Mouse (Mus musculus): ENCODE data around the gene Nol9. TPM values are rescaled to one million over a fixed set of nuclear protein-coding genes. Genes with fewer than 3 reads are reported as not detected.
"Not testable (repeated sequence)": the region's sequence is repeated elsewhere in the genome, so short reads cannot be mapped to it uniquely, and the experiment has no call there.

Nol9 gene
- total RNA-seq, 1 experiment from 2014 or later = 27.0 TPM

DNA sequence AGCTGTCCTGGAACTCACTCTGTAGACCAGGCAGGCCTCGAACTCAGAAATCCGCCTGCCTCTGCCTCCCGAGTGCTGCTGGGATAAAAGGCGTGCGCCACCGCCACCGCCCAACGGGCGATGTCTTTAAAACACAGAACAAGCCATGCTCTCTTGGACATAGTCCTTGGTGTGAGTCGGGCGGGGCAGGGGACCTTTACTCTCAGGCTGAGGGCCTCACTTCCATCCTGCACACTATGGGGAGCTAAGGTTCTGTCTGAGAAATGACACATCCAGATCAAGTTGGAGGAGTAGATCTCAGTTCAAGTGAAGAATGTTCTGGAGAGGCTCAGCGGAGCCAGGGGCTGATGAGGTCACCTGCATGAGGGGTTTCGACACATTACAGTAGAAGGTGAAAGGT, 6.2 kb upstream of the Nol9 start:
- no peak for ATAC-seq (replicated peaks in 1 of 2; ENCODE audit: insufficient read depth in 1 of 2, low FRiP score in 2 of 2, low TSS enrichment in 1 of 2, low read depth in 1 of 2, poor library complexity in 2 of 2, severe bottlenecking in 2 of 2)

DNA sequence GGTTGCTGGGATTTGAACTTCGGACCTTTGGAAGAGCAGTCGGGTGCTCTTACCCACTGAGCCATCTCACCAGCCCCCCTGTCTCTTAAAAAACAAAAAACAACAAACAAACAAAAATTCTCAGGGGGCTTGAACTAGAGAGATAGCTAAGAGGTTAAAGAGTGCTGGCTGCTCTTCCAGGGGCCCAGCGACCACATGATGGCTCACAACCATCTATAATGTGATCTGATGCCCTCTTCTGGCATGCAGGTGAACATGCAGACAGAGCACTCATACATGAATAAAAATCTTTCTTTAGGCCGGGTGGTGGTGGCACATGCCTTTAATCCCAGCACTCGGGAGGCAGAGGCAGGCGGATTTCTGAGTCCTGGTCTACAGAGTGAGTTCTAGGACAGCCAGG, 2.7 kb upstream of the Nol9 start:
- ATAC-seq (replicated peaks in 1 of 2; ENCODE audit: insufficient read depth in 1 of 2, low FRiP score in 2 of 2, low TSS enrichment in 1 of 2, low read depth in 1 of 2, poor library complexity in 2 of 2, severe bottlenecking in 2 of 2) = not testable (repeated sequence)

DNA sequence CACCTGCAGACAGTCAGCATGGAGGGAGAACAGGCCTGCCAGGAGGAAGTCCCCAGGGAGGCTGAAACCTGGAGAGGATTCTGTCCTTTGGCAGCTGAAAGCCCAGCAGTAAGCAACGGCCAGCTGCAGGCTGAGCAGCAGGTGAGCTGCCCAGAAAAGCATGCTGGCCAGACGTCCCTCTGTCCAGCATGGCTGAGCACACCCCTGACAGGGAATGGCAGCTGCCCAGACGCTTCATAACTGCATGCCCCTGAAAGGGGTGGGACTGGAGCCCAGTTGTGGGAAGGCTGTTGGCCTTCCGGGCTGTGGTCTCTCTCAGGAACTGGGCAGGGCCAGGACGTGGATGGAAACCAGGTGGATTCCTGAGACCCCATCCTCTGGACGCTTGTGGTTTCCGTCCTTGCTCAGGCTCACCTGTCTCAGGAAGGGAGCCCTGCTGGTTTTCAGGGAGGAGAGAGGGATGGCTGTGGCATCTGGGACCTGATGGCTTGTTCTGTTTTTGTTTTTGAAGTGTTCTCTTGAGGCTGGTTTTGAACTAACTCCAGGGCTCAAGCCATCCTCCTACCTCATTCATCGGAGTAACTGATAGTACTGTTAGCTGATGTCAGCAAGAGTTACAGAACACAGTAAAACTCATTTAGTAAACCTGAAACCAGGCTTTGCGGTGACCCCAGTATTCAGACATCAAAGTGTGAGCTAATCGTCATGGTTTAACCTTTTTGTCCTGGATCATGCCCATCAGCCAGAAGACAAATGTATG, 716 bp upstream of the Nol9 start, which contains the start of gene Tas1r1:
TSS of gene Tas1r1 (minus strand) at position 344 of the 760 bp plus-strand sequence.
- ATAC-seq (replicated peaks in 1 of 2; ENCODE audit: insufficient read depth in 1 of 2, low FRiP score in 2 of 2, low TSS enrichment in 1 of 2, low read depth in 1 of 2, poor library complexity in 2 of 2, severe bottlenecking in 2 of 2) = peak; percentile 44 to 52; a peak in 2 of 4 replicates

DNA sequence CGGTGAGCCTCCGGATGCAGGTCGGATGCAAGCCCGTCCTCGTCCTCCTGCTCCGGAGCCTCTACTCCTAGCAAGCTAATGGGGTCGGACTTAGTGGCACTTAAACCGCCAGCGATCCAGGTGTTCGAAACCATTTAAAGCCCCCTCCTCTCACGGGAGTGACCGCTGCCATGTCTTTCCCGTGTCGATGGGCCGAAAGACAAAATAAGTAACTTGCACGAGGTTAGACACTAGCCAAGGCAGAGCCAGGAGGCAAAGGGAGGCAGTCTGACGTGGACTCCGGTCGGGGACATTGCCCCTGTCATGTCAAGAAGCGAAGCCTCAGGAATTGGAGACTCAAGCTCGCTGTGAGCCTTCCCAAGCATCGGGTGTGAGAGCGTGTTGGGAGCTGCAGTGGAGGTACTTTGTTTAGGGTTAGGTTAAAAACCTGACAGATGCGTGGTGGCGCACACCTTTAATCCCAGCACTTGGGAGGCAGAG, 750 bp downstream of the Nol9 start:
- no peak for ATAC-seq (replicated peaks in 1 of 2; ENCODE audit: insufficient read depth in 1 of 2, low FRiP score in 2 of 2, low TSS enrichment in 1 of 2, low read depth in 1 of 2, poor library complexity in 2 of 2, severe bottlenecking in 2 of 2)

DNA sequence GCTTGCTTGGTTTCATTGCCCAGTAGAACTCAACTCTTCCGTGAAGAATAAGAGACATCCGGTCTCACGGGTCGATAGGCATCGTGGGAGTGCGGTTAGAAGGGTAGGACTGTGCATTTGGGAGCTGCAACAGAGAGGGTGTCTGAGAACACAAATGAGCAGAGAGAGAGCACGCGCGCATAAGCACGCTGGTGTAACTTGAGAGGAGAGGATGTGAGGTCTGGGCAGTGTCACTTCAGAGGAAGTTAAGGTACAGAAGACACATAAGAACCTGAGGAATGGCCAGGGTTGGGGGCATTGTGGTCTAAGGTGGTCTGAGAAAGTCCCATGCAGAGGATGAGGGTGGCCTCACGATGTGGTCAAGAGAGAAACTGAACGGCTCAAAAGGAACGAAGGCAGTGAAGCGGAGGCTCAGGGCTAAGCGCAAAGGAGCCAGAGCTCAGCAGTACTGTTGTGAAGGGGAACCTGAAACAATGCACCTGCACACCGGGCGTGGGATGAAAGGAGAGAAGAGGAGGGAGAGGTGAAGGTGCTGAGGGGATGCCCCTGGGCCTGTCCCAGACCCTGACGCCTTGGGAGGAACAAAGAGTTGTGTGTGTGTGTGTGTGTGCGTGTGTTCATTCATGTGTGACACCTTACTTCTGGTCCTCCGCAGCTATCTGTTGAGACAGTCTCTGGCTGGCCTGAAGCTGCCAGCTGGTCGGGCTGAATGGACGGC, 3.0 kb downstream of the Nol9 start:
- ATAC-seq (replicated peaks in 1 of 2; ENCODE audit: insufficient read depth in 1 of 2, low FRiP score in 2 of 2, low TSS enrichment in 1 of 2, low read depth in 1 of 2, poor library complexity in 2 of 2, severe bottlenecking in 2 of 2) = no peak

DNA sequence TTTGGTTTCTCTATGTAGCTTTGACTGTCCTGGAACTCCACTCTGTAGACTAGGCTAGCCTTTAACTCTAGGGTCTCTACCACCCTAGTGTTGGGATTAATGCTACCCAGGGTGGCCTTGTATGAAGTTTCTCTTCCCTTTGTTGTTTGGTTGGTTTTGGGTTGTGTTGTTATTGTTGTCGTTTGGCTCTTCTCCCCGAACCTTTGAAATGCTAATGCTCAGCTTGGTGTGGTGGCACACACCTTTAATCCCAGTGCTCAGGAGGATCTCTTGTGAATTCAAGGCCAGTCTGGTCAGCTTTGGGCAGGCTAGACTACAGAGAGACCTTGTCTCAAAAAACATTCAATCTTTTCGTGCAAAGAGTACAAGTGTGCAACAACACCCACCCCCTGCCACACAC, 4.0 kb downstream of the Nol9 start:
- ATAC-seq (replicated peaks in 1 of 2; ENCODE audit: insufficient read depth in 1 of 2, low FRiP score in 2 of 2, low TSS enrichment in 1 of 2, low read depth in 1 of 2, poor library complexity in 2 of 2, severe bottlenecking in 2 of 2) = no peak

DNA sequence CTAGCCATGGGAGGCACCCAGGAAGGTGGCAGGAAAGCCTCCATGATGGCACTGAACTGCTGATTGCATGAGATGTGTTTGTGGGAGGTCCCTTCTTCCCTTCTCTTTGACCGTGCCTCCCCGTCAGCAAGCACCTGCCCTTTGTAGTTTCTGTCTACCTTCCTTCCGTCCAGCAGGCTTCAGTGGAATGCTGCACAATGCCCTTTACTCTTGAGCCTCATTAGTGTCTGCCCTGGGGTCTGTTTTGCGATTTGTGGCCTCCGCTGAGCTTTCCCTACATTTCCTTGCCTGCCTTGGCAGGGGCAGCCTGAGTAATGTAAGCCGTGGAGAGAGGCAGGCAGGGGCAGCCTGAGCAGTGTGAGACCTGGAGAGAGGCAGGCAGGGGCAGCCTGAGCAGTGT, 5.5 kb downstream of the Nol9 start:
- ATAC-seq (replicated peaks in 1 of 2; ENCODE audit: insufficient read depth in 1 of 2, low FRiP score in 2 of 2, low TSS enrichment in 1 of 2, low read depth in 1 of 2, poor library complexity in 2 of 2, severe bottlenecking in 2 of 2) = no peak

DNA sequence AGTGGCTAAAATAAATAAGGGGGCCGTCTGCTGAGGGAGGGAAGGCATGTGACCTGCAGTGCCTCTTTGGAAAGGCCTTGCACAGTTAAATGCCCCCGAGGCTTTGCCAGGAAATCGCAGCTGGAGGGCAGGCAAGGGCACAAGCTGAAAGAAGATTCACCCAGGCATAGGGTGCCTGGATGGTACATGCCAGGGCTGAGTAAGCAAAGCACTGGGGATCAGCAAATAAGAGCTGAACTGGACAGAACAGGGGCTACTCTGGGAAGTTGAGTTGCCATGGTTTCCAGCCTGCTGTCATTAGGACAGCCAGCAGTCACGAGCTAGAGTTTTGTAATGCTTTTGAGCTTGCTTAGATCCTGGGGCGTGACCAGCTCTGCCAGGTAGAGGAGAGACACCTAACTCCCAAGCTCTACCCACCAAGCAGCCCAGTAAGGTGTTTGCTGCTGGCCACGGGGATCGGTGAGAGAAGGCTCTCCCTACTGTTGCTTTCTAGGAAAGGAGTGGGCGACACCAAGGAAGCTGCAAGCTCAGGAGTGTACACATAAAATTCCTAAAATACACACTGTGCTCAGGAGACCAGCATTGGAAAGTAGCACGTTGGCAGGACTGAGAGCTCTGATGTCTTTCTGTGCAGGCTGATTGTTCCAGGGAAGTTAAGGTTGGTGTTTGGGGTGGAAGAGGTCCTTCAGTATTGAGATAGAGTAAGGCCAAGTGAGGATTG, 23.4 kb downstream of the Nol9 start:
- ATAC-seq (replicated peaks in 1 of 2; ENCODE audit: insufficient read depth in 1 of 2, low FRiP score in 2 of 2, low TSS enrichment in 1 of 2, low read depth in 1 of 2, poor library complexity in 2 of 2, severe bottlenecking in 2 of 2) = no peak

DNA sequence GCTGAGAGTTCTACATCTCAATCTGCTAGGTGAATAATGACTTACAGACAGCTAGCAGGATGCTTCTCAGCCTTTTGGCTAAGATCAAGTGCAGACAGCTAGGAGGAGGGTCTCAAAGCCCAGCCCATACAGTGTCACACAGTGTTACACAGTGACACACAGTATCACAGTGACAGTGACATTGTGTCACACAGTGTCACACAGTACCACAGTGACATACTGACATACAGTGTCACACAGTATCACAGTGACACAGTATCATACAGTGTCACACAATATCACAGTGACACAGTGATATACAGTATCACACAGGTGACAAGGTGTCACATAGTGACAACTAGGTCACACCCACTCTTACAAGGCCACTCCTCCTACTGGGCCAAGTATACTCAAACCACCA, 28.2 kb downstream of the Nol9 start:
- no peak for ATAC-seq (replicated peaks in 1 of 2; ENCODE audit: insufficient read depth in 1 of 2, low FRiP score in 2 of 2, low TSS enrichment in 1 of 2, low read depth in 1 of 2, poor library complexity in 2 of 2, severe bottlenecking in 2 of 2)

DNA sequence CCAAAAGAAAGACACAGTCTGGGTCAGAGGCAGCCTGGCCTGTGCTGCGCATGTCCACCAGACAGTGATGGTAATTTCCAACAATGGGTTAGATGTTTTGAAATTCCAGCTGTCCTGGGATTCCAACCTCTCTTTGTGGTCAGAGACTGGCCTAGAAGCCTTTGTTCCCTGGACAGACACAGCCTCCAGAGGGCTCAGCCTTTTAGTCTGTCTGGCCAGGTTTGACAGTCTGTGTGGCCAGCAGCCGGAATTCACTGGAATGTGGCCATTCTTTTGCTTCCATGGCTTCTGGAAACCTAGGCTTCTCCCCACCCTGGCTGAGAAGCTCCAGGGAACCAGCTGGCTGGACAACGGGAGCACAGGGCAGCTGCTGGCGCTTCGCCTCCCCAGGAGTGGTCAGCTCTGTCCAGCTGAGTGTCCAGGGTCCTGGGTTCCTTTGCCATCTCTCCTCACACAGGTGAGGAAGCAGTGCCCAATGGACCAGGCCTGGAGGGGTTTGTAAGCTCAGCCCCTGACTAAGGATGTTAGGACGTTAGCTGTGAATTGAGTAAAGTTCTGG, 29.1 kb downstream of the Nol9 start:
- ATAC-seq (replicated peaks in 1 of 2; ENCODE audit: insufficient read depth in 1 of 2, low FRiP score in 2 of 2, low TSS enrichment in 1 of 2, low read depth in 1 of 2, poor library complexity in 2 of 2, severe bottlenecking in 2 of 2) = no peak

DNA sequence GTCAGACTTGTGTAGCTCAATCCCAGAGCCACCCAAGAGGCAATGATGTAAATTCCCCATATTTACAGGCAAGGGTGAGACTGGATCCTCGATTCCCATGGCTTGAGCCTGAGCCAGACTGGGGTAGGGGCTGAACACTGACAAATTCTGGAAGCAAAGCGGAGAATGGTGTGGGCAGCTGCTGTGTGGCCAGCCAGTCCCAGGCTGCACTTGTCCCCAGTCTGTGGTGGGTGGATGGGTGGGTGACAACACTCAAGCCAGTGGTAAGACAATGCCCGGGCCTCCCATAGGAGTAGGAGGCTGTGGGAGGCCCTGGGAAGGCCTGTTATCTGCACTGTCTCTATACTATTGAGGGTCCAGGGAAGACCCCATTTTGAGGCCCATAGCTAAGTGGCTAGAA, 30.1 kb downstream of the Nol9 start:
- no peak for ATAC-seq (replicated peaks in 1 of 2; ENCODE audit: insufficient read depth in 1 of 2, low FRiP score in 2 of 2, low TSS enrichment in 1 of 2, low read depth in 1 of 2, poor library complexity in 2 of 2, severe bottlenecking in 2 of 2)

DNA sequence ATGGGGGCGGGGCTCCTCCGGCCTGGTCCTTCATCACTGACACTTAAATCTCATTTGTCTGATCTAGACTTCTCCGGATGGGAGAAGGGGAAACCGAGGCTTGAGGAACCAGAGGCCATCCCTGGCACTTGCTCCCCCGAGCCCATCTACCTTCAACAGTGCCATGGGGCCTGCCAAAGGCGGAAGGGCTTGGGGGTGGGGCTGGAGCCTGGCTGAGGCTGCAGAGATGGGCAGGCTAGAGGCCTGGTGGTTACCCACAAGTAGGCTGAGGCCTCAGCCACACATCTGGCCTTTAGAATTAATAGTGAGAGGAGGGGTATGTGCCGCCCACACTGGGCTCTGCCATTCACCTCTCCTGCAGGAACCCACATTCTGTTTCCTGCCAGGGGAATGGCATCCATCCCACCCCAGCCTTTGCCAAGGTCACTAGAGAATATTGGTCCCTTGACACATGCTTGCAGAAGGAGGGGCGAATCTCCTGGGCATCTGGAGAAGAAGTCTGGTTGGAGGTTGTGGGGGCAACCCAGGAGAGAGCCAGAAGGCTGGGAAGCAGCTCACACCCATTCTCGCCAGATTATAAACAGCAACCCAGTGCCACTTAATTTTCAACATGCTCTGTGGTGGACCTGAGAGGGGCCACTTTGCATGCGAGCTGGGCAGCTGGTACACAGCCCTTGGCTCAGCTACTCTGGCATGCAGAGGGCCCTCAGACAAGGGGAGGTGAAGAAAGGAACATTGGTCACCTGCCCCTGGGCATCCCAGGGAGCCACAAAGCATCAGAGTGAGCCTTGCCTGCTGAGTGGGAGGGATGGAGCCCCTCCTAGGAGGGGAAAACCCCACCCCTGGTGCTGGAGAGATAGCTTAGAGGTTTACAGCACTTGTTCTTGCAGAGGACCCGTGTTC, 31.6 kb downstream of the Nol9 start:
- peak; percentile 33 to 49; a peak in 3 of 4 replicates for ATAC-seq (replicated peaks in 1 of 2; ENCODE audit: insufficient read depth in 1 of 2, low FRiP score in 2 of 2, low TSS enrichment in 1 of 2, low read depth in 1 of 2, poor library complexity in 2 of 2, severe bottlenecking in 2 of 2)

DNA sequence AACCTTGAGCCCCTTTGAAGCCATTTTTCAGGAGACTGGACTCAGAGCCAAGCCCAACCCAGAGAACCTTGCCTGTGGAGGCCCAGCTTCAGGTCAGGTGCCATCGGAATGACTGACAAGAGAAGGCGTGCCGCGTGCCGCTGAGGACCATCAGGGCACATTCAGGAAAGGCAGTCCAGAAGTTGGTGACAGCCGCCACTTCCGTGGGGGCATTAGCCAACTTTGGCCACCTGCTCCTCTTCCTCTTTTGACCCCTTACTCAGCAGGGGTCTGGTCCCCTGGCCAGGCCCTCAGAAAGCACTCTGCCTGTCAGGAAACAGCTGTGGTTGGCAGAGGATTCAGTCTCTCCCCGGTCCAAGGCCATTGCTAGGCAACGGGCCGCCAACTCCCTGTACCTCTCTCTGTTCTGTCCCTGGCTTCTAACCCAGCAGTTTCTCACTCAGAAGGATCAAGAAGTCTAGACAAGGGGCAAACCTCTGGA, 33.0 kb downstream of the Nol9 start, which contains the start of gene Plekhg5:
TSS of gene Plekhg5 (plus strand) at position 378 of the 481 bp plus-strand sequence.
- peak; percentile 72 to 79 for ATAC-seq (replicated peaks in 1 of 2; ENCODE audit: insufficient read depth in 1 of 2, low FRiP score in 2 of 2, low TSS enrichment in 1 of 2, low read depth in 1 of 2, poor library complexity in 2 of 2, severe bottlenecking in 2 of 2)

DNA sequence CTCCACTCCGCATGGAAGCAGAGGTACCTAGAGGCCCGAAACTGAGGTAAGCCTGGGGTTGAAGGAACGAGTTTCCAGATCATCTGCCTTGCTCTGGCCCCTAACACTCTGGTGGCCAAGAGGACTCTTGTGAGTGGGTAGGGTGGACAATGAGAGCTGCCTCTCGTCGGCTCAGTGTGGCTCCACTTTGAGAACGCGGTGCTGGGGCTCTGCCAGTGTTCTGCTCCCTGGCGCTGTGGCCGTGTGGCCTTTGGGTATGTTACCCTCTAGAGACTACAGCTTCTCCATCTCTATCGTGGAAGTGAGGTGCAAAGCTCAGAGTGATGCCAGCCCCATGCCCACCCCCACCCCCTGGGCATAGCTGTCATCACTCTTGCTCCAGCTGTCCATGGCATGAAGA, 33.5 kb downstream of the Nol9 start:
- ATAC-seq (replicated peaks in 1 of 2; ENCODE audit: insufficient read depth in 1 of 2, low FRiP score in 2 of 2, low TSS enrichment in 1 of 2, low read depth in 1 of 2, poor library complexity in 2 of 2, severe bottlenecking in 2 of 2) = peak in 1 of 2 experiments; percentile 26; a peak in 2 of 4 replicates

DNA sequence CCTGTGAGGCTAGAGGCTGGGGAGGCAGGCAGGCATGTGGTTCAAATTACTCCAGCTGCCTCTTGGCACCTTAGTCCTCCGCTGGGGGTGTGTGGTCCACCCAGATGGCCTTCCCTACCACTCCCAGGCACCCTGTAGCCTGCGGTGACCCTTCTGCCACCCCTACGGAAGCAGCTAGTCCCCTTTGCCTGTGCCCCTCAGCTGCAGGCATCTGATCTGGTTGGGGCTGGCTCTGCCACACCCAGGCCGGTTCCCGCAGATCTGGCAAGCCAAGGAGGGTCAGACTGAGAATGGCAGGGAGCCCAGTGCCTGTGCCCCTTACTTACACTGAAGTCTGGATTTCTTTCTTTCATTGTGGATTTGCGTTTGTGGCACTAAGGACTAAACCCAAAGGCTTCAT, 34.6 kb downstream of the Nol9 start:
- no peak for ATAC-seq (replicated peaks in 1 of 2; ENCODE audit: insufficient read depth in 1 of 2, low FRiP score in 2 of 2, low TSS enrichment in 1 of 2, low read depth in 1 of 2, poor library complexity in 2 of 2, severe bottlenecking in 2 of 2)

DNA sequence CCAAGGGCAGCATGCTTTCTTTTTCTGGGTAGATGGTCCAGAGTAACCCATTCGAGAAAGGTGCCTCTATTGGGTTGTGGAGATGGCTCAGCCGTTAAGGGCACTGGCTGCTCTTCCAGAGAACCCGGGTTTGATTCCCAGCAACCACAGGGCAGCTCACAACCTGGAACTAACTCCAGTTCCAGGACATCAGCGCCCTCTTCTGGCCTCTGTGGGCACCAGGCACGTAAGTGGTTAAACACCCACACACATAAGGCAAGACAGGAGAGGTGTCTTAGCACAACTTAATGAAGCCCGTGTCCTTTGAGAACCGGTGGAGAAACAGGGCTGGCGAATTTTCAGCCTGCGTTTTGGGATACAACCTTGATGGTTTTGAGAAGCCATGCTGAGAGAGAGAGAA, 35.4 kb downstream of the Nol9 start:
- ATAC-seq (replicated peaks in 1 of 2; ENCODE audit: insufficient read depth in 1 of 2, low FRiP score in 2 of 2, low TSS enrichment in 1 of 2, low read depth in 1 of 2, poor library complexity in 2 of 2, severe bottlenecking in 2 of 2) = no peak

DNA sequence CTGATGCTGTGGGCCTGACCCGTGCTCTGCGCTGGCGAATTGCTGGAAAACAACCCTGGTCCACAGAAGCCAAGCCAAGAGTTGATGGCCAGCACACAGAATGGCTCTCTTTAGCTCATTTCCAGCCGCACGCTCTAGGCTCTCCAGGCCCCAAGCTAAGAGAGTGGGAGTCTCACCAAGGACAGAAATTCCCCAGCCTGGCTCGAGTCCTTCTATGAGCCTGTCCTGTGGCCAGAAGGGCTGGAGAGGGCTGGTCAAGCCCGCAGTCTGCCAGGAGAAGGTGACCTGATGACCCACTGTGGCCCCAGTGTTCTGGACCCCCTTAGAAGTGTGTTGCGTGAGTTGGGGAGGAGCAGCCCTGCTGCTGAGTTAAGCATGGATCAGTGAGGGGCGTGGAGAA, 38.1 kb downstream of the Nol9 start:
- ATAC-seq (replicated peaks in 1 of 2; ENCODE audit: insufficient read depth in 1 of 2, low FRiP score in 2 of 2, low TSS enrichment in 1 of 2, low read depth in 1 of 2, poor library complexity in 2 of 2, severe bottlenecking in 2 of 2) = no peak
